Mouse (Mus musculus) telencephalon, adult 2 months (tissue): ENCODE results near the gene Ift88.

Experiments used
- DNase-seq: peaks from one replicate; pipeline ENCODE4 v3.0.0-alpha.2; 2011; ENCODE audit warnings: low read depth, low spot score

Ift88 gene

GRCm38 (mm10) chr14:57532577-57532976, 108.7 kb downstream of the Ift88 start:
- DNase-seq: no peak

- DNase-seq: no peak
These were observed 109.4 kb downstream of the Ift88 start for GRCm38 (mm10) chr14:57533214-57533613.

GRCm38 (mm10) chr14:57533841-57534240, 110.0 kb downstream of the Ift88 start:
- DNase-seq: no peak

- DNase-seq: no peak
These were observed 110.5 kb downstream of the Ift88 start for GRCm38 (mm10) chr14:57534346-57534745.

GRCm38 (mm10) chr14:57534961-57535360, 111.1 kb downstream of the Ift88 start:
- no peak for DNase-seq

GRCm38 (mm10) chr14:57535646-57536045, 111.8 kb downstream of the Ift88 start:
- DNase-seq: no peak

DNA sequence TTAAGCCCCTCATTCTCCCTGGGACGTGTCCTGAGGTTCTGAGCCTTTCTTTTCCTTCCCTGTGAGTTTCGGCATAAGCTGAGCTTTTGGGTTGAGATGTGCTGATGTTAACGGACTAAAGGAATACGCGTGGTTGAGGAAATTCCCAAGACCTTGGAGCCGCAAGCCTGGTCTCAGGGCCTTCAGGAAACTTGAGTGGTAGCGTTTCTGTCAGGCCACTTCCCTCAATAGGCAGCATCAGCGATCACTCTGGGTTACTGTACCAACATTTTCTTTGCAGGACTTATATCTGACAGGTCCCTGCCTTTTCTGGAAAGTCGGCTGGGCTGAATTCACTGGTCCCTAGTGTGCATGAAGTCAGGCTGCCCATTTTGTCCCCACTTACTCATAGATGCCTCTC, 113.0 kb downstream of the Ift88 start:
- no peak for DNase-seq

DNA sequence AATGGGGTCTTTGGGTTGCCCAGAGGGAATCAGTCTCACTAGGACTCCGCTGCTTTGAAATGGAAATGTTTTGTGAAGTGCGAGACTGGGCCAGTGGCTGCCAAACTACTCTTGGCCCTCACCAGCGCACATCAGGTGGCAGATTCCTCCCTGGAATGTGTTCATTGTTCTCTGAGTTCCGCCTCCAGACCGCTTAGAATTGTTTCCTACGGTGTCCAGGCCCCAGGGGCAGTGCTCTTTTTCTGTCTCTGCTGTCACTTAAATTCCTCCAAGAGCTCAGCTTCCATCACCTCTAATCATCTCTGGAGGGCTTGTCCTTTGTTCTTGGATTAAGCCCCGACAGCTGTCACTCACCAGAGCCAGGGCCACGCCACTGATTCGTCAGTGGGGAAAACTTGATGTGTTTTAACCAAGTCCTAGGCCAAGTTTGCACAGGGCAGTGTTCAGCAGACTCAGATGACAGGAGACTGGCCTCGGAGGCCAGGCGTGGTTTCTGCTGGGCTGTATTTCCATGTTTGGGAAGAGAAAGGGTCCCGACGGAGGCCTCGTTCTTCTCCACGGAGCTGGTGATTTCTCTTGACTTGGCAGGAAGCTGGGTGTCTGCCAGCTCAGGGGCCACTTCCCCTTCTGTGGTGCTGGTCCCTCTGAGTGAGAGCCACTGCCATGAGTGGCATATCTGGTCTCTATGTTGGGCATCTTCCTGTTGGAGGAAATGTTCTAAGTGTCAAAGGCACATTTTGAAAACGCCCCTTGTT, 113.6 kb downstream of the Ift88 start:
- DNase-seq: no peak

- peak; percentile 70 for DNase-seq
These were observed 116.8 kb downstream of the Ift88 start for GRCm38 (mm10) chr14:57540683-57541082.

DNA sequence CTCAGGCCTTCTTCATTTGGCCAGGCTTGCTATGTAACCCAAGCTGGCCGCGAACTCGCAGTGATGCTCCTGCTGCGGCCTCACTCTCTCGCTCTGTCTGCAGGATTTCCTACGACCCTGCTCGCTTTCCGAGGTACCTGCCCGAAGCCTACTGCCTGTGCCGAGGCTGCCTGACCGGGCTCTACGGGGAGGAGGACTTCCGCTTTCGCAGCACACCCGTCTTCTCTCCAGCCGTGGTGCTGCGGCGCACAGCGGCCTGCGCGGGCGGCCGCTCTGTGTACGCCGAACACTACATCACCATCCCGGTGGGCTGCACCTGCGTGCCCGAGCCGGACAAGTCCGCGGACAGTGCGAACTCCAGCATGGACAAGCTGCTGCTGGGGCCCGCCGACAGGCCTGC, 118.4 kb downstream of the Ift88 start:
- no peak for DNase-seq

DNA sequence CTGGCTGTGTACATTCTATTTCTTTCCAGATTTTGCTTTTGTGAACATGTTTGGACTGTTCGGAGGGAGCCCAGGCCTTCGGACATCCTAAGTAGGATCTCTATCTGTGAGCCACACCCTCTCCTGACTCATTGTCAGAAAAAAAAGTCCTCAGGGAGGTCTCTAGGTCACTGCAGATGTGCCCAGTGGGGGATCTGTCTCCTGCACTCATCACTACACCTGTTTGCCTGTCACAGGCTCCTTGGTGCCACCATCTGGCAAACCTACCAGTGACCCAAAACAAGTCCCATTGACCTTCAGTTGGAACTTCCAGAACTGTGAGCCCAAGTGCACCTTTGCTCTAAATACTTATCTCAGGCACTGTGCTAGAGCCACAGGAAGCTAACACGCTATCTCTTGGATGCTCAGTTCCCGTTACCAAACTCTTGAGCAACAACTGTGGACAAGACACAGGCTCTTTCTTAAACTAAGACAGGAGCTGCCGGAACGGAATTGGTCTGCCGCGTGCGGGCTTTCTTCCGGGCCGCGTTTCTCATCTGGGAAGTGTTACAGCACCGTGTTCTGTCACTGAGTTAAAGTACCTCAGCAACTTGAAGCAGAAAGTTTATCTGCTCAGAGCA, 119.7 kb downstream of the Ift88 start:
- DNase-seq: no peak

DNA sequence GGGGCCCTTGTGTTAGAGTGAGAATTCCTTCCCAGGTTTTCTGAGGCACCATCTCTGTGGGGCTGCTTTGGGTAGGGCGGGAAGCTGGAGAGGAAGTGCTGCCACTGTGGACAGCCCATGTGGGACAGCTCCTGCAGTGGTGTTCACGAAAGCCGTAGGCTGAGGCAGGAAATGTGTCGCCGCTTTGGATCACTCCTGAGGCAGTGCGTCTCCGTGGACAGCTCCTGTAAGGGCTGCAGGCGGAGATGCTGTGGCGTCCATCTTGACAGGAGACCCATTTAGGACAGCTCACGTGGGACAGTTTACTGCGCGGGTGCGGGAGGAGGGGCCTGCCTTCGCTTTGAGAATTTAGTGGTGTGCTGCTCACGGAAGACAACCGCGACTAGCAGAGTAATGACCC, 121.7 kb downstream of the Ift88 start:
- no peak for DNase-seq

- no peak for DNase-seq
These were observed 122.3 kb downstream of the Ift88 start for GRCm38 (mm10) chr14:57546131-57546530.

GRCm38 (mm10) chr14:57546557-57547021, 122.7 kb downstream of the Ift88 start:
- DNase-seq: no peak

GRCm38 (mm10) chr14:57547062-57547461, 123.2 kb downstream of the Ift88 start:
- DNase-seq: no peak

DNA sequence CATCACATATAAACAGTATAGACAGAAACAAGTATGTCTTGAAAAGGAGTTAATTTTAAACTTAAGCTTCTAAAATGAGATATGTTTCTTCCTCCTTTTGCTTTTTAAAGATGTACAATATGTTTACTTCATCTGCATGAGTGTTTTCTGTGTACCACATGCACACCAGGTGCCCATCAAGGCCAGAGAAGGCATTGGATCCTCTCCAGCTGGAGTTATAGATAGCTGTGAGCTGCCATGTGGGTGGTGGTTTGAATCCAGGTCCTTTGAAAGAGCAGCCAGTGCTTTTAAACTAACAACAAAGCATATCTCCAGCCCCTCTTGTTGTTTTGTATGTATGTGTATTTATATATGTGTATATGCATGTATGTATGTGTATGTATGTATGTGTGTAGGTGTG, 129.1 kb downstream of the Ift88 start:
- DNase-seq: no peak

DNA sequence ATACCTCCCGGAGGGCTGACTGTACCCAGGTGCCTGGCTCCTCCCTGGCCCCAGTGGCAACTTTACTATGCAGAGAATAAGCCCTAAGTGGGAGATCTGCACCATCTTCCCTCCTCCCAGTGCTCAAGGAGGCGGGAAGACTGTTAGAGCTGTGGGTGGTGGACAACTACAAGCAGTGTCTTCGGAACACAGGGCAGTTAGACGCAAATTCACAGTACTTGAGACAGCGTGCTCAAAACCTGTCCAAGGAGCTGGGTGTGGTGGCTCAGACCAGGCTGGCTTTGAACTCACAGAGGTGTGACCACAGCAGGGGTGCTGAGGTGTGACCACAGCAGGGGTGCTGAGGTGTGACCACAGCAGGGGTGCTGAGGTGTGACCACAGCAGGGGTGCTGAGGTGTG, 130.6 kb downstream of the Ift88 start:
- no peak for DNase-seq

DNA sequence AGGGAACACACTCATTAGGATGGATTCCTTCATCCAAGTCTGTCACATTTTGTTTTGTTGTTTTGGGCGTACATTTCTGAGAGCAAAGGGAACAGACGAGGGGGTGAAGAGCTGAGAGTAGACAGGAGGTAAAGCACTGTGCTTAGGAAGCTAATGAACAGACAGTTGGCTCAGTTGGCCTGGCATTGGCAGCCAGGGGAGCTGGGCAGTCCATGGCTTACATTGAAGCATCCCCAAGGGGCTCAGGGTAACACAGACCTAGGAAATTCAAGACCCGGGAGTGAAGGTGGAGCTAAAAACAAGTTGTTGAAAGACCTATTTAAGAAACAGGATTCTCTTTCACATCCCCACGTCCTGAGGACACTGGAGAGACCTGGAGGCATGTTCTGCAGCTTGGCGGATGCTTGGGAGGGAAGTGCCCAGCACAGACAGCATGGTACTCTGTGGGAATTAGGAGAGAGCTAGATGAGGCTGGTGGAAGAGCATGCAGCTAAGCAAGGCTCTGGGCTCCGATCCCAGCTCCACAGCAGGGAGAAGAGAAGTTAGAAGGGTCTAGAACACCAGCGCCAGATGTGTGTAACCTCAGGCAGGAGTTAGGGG, 131.7 kb downstream of the Ift88 start:
- no peak for DNase-seq

DNA sequence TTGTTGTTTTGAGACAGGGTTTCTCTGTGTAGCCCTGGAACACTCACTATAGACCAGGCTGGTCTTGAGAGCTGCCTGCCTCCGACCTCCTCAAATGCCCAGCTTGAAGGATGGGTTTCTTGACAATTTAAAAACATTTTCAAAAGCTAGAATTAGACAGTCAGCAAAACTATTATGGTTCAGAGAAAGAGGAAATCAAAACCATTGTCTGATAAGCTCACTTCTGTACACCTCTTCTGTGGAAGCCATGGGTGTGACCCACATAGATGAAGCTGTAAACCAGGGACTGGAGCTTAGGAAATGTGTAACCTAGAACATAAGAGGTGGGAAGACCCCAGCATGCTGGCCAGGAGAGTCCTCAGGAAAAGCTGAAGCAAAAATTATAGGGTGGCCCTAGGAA, 133.1 kb downstream of the Ift88 start:
- no peak for DNase-seq

- no peak for DNase-seq
These were observed 141.8 kb downstream of the Ift88 start for GRCm38 (mm10) chr14:57565626-57566025.
